Mouse (Mus musculus) hindbrain, embryonic 14.5 days (tissue): ENCODE results near the gene Tmem176b. TPM values are rescaled to one million over a fixed set of nuclear protein-coding genes. Genes with fewer than 3 reads are reported as not detected.

ENCODE experiments used
- ATAC-seq: fragments of 200-750 bp; cut with Nextera tagmentation; 2 replicates; pipeline ENCODE4 v1.8.0; 2017; ENCODE audit warnings: moderate number of reproducible peaks, mild to moderate bottlenecking, moderate TSS enrichment, moderate library complexity; ENCODE audit not compliant: low FRiP score
- DNase-seq: peaks from one replicate; pipeline ENCODE4 v3.0.0-alpha.2; 2015; ENCODE audit warnings: low spot score
- H3K27ac ChIP-seq: fragments of 300-500 bp; sonication (generic); 2 replicates; pipeline ENCODE4 v1.5.1; 2014; ENCODE audit warnings: mild to moderate bottlenecking, moderate library complexity
- H3K27me3 ChIP-seq: fragments of 300-500 bp; sonication (generic); 2 replicates; pipeline ENCODE4 v1.6.1; 2014; ENCODE audit warnings: mild to moderate bottlenecking, low read length, mixed read lengths; ENCODE audit not compliant: control insufficient read depth, insufficient read depth
- H3K36me3 ChIP-seq: fragments of 300-500 bp; sonication (generic); replicated peaks from 2 replicates; pipeline ENCODE4 v1.6.1; 2014; ENCODE audit not compliant: control insufficient read depth, insufficient read depth
- H3K4me1 ChIP-seq: fragments of 300-500 bp; sonication (generic); replicated peaks from 2 replicates; pipeline ENCODE4 v1.6.1; 2014; ENCODE audit warnings: antibody characterized with exemption, low read length, mixed read lengths; ENCODE audit not compliant: control insufficient read depth, insufficient read depth
- H3K4me2 ChIP-seq: fragments of 300-500 bp; sonication (generic); replicated peaks from 2 replicates; pipeline ENCODE4 v1.6.1; 2014; ENCODE audit warnings: mild to moderate bottlenecking, moderate library complexity
- H3K4me3 ChIP-seq: fragments of 300-500 bp; sonication (generic); replicated peaks from 2 replicates; pipeline ENCODE4 v1.5.1; 2014; ENCODE audit warnings: mild to moderate bottlenecking, low read length
- H3K9ac ChIP-seq: fragments of 300-500 bp; sonication (generic); 2 replicates; pipeline ENCODE4 v1.6.1; 2014
- H3K9me3 ChIP-seq: fragments of 300-500 bp; sonication (generic); 2 replicates; pipeline ENCODE4 v1.6.1; 2016; ENCODE audit warnings: low read length; ENCODE audit not compliant: control insufficient read depth
- WGBS: fragments of 180-500 bp; shearing (Covaris S2); extraction: QIAGEN DNeasy Blood & Tissue Kit; methylation state at CpG from one replicate; pipeline ENCODE4 v1.1.7; 2014; 5-methylcytosine and 5-hydroxymethylcytosine counted together
- polyA plus RNA-seq: library from polyadenylated mRNA; unstranded; fragments of >200 nt; fragmentation: Nextera tagmentation; extraction: Ambion mirVana; gene quantifications from 2 replicates; pipeline ENCODE4 v1.2.1, GENCODE M21; 2014

Gene Tmem176b
- polyA plus RNA-seq, 1 experiment from 2014 or later = 123 TPM

DNA sequence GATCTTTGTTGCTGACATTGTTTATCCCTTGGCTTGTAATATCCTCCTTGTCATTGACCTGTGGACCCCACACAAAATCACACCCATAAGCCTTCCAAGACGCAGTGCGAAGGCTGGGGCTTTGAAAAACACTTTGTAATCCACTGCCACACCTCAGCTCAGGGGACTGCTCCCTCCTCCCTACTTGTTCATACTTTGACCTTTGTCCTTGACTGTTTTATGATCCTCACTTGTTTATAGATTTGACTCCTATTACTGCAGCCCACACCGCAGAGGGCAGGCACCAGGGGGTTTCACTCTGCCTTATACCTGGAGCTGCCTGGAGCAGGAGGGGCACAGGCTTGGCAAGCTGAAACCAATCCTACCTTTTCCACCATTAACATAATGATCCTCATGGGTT lies 23.4 kb upstream of the Tmem176b start:
- Histone ChIP-seq H3K4me2 (no peak overlapping the region), H3K9me3 (no peaks in the 10 kb centered on the region), H3K27me3 (0 out of 2 replicates have a peak, but pooled peaks cover 4% of the 10 kb centered on the region), H3K9ac (no peak overlapping the region), H3K27ac (no peak overlapping the region), H3K4me1 (0 out of 2 replicates have a peak, but pooled peaks cover 5% of the 10 kb centered on the region), H3K36me3 (no peaks in the 10 kb centered on the region), H3K4me3 (no peak overlapping the region)
- ATAC-seq (no peak), DNase-seq (no peak)
- 72% methylated on average over 3 of the region's 3 CpGs for WGBS

DNA sequence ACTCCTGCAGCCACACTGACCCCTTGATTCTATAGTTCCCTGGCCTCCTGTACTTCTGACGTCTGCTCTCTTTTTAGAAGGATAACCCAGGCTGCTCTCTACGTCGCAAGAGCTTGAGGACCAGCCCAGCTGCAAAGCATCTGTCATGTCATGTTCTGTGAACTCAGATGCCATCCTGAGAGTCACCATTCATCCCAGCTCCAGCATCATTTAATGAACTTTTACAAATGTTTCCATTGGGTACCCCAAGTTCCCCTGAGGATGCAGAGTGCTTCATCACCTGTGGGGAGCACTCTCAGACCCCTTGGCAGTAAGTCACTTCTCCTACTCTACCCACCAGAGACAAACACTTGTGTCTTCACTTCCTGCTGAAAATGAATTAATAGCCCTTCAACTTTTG lies 22.9 kb upstream of the Tmem176b start:
- Histone ChIP-seq H3K4me3 (no peak overlapping the region), H3K9me3 (no peaks in the 10 kb centered on the region), H3K4me2 (no peak overlapping the region), H3K36me3 (no peaks in the 10 kb centered on the region), H3K27ac (no peak overlapping the region), H3K4me1 (0 out of 2 replicates have a peak, but pooled peaks cover 5% of the 10 kb centered on the region), H3K27me3 (0 out of 2 replicates have a peak, but pooled peaks cover 4% of the 10 kb centered on the region), H3K9ac (no peak overlapping the region)
- WGBS = 56% methylated on average over 3 of the region's 3 CpGs
- no peak for ATAC-seq
- no peak for DNase-seq

DNA sequence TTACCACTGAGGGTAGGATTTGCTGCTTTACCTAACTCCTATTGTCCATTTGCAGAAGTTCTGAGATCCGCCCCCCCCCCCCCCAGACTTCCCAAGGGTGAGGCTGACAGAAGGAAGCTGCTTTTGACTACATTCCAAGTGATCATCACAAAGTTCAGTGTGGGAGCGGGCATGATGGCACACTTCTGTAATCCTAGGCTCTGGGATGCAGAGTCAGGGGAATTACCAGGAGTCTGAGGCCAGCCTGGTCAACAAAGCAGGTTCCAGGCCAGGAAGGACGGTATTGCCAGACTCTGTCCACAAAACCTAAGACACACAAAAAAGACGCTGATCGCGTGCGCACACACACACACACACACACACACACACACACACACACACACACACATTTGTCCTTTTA lies 22.2 kb upstream of the Tmem176b start:
- Histone ChIP-seq H3K27ac (no peak overlapping the region), H3K4me1 (0 out of 2 replicates have a peak, but pooled peaks cover 5% of the 10 kb centered on the region), H3K9me3 (no peaks in the 10 kb centered on the region), H3K4me3 (no peak overlapping the region), H3K27me3 (0 out of 2 replicates have a peak, but pooled peaks cover 4% of the 10 kb centered on the region), H3K36me3 (no peaks in the 10 kb centered on the region), H3K9ac (no peak overlapping the region), H3K4me2 (no peak overlapping the region)
- no peak for DNase-seq
- no peak for ATAC-seq
- 93% methylated on average over 7 of the region's 7 CpGs for WGBS

DNA sequence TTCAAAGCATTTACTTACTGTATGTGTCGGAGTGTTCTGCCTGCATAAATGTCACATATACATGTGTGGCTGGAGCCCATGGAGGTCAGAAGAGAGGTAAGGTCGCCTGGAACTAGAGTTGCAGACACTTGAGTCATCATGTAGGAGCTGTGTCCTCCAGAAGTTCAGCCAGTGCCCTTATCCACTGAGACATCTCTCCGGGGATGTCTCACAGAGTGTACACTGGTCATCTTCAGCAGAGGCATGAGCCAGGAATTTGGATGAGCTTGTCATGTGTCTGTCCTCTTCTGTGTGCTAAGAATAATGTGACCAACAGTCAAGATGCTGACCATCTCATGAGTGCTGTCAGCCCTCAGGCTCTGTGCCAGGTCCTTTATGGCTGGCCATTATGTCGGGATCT lies 21.5 kb upstream of the Tmem176b start:
- 86% methylated on average over 4 of the region's 4 CpGs for WGBS
- no peak for ATAC-seq
- H3K4me2 ChIP-seq = no peak overlapping the region
- no peak overlapping the region for H3K4me3 ChIP-seq
- H3K4me1 ChIP-seq = 0 out of 2 replicates have a peak, but pooled peaks cover 5% of the 10 kb centered on the region
- 0 out of 2 replicates have a peak, but pooled peaks cover 4% of the 10 kb centered on the region for H3K27me3 ChIP-seq
- H3K36me3 ChIP-seq = no peaks in the 10 kb centered on the region
- H3K9ac ChIP-seq = no peak overlapping the region
- H3K9me3 ChIP-seq = no peaks in the 10 kb centered on the region
- H3K27ac ChIP-seq = no peak overlapping the region
- DNase-seq = no peak

DNA sequence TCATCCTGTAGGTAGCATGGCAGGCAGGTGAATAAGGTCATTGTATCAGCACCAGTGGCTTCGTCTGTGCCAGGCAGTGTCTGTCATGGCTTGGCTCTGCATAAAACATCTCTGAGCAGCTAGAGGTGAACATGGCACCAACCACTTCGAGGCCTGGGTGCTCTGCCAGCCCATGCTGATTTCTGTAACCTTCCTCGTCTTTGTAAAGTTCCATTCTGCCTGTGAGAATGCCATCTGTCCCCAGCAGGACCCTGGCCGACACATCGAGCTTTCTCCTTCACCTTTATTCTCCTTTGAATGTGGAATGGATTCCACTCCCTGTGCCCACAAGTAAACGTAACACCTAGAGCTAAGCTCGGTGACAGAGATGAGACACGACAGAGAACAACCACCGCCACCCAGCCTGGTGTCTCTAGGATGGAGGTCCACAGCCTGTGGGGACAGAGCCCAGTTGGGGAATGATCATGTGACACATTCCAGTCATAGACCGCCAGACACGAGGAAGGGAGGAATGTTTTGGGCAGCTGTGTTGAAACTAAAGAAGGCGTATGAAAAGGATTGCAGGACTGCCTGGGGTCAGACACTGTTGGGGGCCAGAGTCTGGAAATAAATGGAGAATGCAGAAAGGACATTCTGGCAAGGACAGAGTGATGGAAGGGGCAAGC lies 20.5 kb upstream of the Tmem176b start:
- 70% methylated on average over 12 of the region's 12 CpGs for WGBS
- no peaks in the 10 kb centered on the region for H3K36me3 ChIP-seq
- no peaks in the 10 kb centered on the region for H3K9me3 ChIP-seq
- no peak overlapping the region for H3K4me3 ChIP-seq
- no peak for DNase-seq
- 0 out of 2 replicates have a peak, but pooled peaks cover 4% of the 10 kb centered on the region for H3K27me3 ChIP-seq
- no peak overlapping the region for H3K27ac ChIP-seq
- no peak overlapping the region for H3K9ac ChIP-seq
- H3K4me2 ChIP-seq = no peak overlapping the region
- ATAC-seq = no peak
- H3K4me1 ChIP-seq = no peaks in the 10 kb centered on the region

DNA sequence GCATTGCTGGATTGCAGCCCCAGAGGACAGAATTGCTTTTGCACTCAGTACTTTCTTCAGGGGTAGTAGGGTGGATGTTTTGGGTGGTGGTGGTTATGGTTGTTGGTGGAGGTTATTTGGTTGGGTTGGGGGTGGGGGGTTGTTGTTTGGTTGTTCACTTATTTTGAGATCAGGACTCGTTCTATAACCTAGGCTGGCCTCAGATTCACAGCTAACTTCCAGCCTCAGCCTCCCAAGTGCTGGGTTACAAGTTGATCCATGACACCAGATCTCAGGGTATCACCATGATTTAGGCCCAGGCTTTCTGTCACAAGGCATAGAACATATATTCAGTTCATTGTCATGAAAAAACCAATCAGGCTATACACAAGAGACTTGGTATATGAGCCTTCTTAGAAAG lies 19.6 kb upstream of the Tmem176b start:
- no peak overlapping the region for H3K27ac ChIP-seq
- H3K4me3 ChIP-seq = no peak overlapping the region
- WGBS = 100% methylated on average over 1 of the region's 1 CpGs
- no peaks in the 10 kb centered on the region for H3K9me3 ChIP-seq
- no peaks in the 10 kb centered on the region for H3K36me3 ChIP-seq
- ATAC-seq (no peak), DNase-seq (no peak)
- H3K9ac ChIP-seq = no peak overlapping the region
- H3K27me3 ChIP-seq = 0 out of 2 replicates have a peak, but pooled peaks cover 4% of the 10 kb centered on the region
- no peak overlapping the region for H3K4me2 ChIP-seq
- no peaks in the 10 kb centered on the region for H3K4me1 ChIP-seq

DNA sequence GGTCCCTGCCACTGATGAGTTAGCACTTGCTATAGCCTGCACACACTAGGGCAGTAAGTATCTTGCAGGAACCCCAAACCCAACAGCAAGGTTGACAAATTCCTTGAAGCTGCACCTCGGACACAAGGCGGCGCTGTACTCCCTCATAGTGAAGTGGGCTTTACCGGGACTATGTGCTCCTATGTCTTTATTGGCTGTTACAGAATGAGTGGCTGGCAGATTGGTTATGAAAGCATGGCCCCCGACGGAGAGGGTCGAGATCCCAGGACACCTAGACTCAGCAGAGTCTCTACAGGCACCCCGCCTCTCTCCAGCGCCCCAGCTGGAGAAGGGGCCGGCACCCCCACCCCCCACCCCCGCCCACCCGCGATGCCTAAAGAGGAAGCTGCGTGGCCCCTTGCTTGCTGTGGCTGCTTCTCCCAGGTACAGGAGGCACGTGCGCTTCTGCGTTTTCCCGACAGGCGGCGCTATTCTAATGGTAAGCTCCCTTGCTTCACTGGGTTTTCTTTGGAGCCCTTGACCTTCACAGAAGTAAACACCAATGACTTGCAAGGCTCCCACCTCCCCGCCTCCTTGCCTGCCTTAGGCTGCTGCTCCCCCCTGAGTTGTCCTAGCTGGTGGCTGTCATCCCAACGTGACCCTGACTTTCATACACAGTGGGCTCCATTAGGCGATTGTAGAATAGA lies 19.0 kb upstream of the Tmem176b start:
- ATAC-seq = no peak
- peak; percentile 54 for DNase-seq
- H3K4me2 ChIP-seq = peak overlapping the region; percentile 34
- H3K9ac ChIP-seq = no peak overlapping the region
- 0 out of 2 replicates have a peak, but pooled peaks cover 4% of the 10 kb centered on the region for H3K27me3 ChIP-seq
- no peak overlapping the region for H3K4me3 ChIP-seq
- H3K9me3 ChIP-seq = no peaks in the 10 kb centered on the region
- H3K4me1 ChIP-seq = no peaks in the 10 kb centered on the region
- 13% methylated on average over 23 of the region's 23 CpGs for WGBS
- H3K36me3 ChIP-seq = no peaks in the 10 kb centered on the region
- H3K27ac ChIP-seq = no peak overlapping the region

DNA sequence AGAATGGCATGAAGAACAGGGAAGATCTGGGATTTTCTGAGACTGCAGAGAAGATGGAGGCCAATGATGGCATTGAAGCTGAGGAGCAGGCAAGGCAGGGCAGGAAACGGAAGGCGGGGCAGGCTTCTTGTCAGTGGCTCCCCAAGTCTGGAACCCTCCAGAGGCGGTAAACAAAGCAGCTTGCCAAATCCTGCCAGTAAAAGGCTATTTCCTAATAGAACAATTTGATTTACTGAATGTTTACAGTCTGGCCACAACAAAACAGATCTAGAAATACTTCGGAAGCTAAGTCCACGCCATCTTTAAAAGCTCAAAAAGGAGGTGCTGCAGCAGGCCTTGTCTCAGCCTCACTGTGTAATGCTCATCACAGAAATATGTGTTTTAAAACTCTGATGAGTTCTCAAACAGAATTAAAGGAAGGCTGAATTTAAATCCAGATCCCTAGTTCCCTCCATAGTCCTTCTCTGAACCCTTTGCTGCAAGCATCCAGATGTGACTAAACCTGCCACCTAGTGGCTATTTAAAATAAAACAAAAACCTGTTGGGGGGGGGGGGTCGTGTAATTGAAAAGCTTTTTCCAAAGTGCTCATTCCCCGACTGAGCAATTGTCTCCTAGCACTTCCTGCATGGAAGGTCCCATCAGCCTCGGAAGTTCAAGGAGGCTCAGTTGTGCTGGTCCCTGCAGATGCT lies 16.5 kb upstream of the Tmem176b start:
- Histone ChIP-seq H3K4me1 (no peaks in the 10 kb centered on the region), H3K9ac (no peak overlapping the region), H3K4me2 (no peak overlapping the region), H3K36me3 (no peaks in the 10 kb centered on the region), H3K27me3 (no peaks in the 10 kb centered on the region), H3K4me3 (no peak overlapping the region), H3K27ac (no peak overlapping the region), H3K9me3 (no peaks in the 10 kb centered on the region)
- no peak for ATAC-seq
- DNase-seq = no peak
- 54% methylated on average over 8 of the region's 8 CpGs for WGBS

DNA sequence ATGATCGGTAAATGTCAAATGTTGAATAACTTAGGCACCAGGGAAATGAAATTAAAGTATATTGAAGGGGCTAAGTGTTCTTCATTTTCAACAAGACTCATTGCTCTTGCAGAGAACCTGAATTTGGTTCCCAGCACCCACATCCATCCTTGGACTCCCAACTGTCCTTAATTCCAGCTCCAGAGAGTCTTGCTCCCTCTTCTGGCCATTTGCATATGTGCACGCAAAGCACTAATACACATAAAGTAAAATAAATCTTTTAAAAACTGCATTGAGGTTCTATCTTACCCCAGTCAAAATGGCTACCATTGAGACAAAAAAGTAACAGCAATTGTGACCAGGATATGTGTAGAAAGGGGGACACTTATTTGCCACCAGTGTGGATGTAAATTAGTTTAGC lies 12.9 kb upstream of the Tmem176b start:
- no peak overlapping the region for H3K9ac ChIP-seq
- H3K9me3 ChIP-seq = no peaks in the 10 kb centered on the region
- 98% methylated on average over 2 of the region's 2 CpGs for WGBS
- H3K4me1 ChIP-seq = no peaks in the 10 kb centered on the region; the same call in 1 of the 2 replicates
- ATAC-seq = no peak
- no peak overlapping the region for H3K4me3 ChIP-seq
- no peak for DNase-seq
- H3K27ac ChIP-seq = no peak overlapping the region
- H3K4me2 ChIP-seq = no peak overlapping the region
- no peaks in the 10 kb centered on the region for H3K36me3 ChIP-seq
- no peaks in the 10 kb centered on the region for H3K27me3 ChIP-seq
